Mouse (Mus musculus) heart, postnatal 0 days (tissue): ENCODE results near the gene Tns3.

Experiments used
- CTCF ChIP-seq: IDR thresholded peaks from 2 replicates; pipeline ENCODE4 v1.5.1; 2016; ENCODE audit warnings: antibody characterized with exemption, control low read depth, low read depth
- EP300 ChIP-seq: IDR thresholded peaks from 2 replicates; pipeline ENCODE4 v1.6.1; 2016; ENCODE audit warnings: antibody characterized with exemption, low read depth

DNA sequence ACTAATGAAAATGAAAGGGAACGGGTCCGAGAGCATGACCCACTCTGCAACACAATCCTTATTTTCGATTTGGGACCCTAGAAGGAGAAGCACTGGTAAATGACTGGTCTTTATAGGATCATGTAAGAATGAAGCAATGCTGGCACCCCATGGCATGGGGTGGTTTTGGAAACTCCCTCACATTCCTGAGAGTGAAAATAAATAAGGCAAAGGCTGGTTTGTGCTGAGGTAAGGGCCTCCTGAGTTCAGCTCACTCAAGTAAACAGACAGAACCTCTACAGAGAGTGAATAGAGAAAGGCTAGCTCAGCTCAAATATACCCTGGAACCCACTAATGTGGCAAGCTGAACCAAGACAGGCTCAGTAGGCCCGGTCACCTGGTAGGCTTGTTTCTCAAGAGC lies 179.8 kb downstream of the Tns3 start:
- no peak for TF ChIP-seq EP300
- no peak for TF ChIP-seq CTCF
